Mouse (Mus musculus): Measurements from ENCODE around the gene Gm6377.

GRCm38 (mm10) chrX:109175470-109175869, 21.1 kb upstream of the Gm6377 start:
- TF ChIP-seq CTCF (IDR thresholded peaks at IDR 0.05; ENCODE audit: low read depth): no peak
- TF ChIP-seq EP300 (optimal IDR thresholded peaks at IDR 0.05): no peak

Measured in stomach, postnatal 0 days (tissue).